Mouse (Mus musculus) monocyte, adult 5-6 weeks (primary cell): Measurements from ENCODE around the gene Olfr586. TPM values are rescaled to one million over a fixed set of nuclear protein-coding genes. Genes with fewer than 3 reads are reported as not detected.

Experiments used
- ATAC-seq: fragments of 153-309, 156-312 bp; replicated peaks from 2 replicates; pipeline ENCODE4 v1.8.0; 2017; ENCODE audit warnings: mild to moderate bottlenecking; ENCODE audit not compliant: low TSS enrichment, insufficient number of reproducible peaks, severe bottlenecking, poor library complexity, low FRiP score
- total RNA-seq: library from RNA; stranded (forward); fragments of 200-1000, 200-491, 200-594 nt; gene quantifications from 3 replicates; pipeline ENCODE4 v1.2.3, GENCODE M21; 2017

Gene Olfr586
- total RNA-seq, result not detected in 3 replicates

- no peak for ATAC-seq
These were observed at the start of gene Olfr586 for GRCm38 (mm10) chr7:103125538-103125937. TSS of gene Olfr586 (minus strand) at chr7:103125638.

- ATAC-seq, result no peak
These were observed 44.3 kb upstream of the Olfr586 start for GRCm38 (mm10) chr7:103169697-103170096.

- ATAC-seq, result no peak
These were observed 30.8 kb upstream of the Olfr586 start, which contains the start of gene Olfr589 for GRCm38 (mm10) chr7:103156256-103156655. TSS of gene Olfr589 (minus strand) at chr7:103156356.

GRCm38 (mm10) chr7:103140579-103140978, 15.1 kb upstream of the Olfr586 start, which contains the start of gene Olfr588-ps1:
TSS of gene Olfr588-ps1 (plus strand) at chr7:103140879.
- ATAC-seq, result no peak

- no peak for ATAC-seq
These were observed 6.0 kb downstream of the Olfr586 start for GRCm38 (mm10) chr7:103119406-103119805.

GRCm38 (mm10) chr7:103097420-103097819, 28.0 kb downstream of the Olfr586 start, which contains the start of gene Olfr585:
TSS of gene Olfr585 (plus strand) at chr7:103097720.
- no peak for ATAC-seq

- no peak for ATAC-seq
These were observed 43.9 kb downstream of the Olfr586 start, which contains the start of gene Olfr584 for GRCm38 (mm10) chr7:103081585-103081984. TSS of gene Olfr584 (plus strand) at chr7:103081885.

Other genes starting within 250 kb of the Olfr586 start
- gene Olfr568, start 248.5 kb downstream of the Olfr586 start, total RNA-seq, result not detected in 3 replicates
- gene Olfr569, start 234.8 kb downstream of the Olfr586 start, total RNA-seq, result not detected in 3 replicates
- not detected in 3 replicates for gene Olfr570, start 231.1 kb downstream of the Olfr586 start, total RNA-seq
- not detected in 3 replicates for gene Olfr571, start 208.1 kb downstream of the Olfr586 start, total RNA-seq
- not detected in 3 replicates for gene Olfr572, start 201.2 kb downstream of the Olfr586 start, total RNA-seq
- gene Olfr573-ps1, start 183.1 kb downstream of the Olfr586 start, total RNA-seq, result not detected in 3 replicates
- not detected in 3 replicates for gene Olfr574, start 177.2 kb downstream of the Olfr586 start, total RNA-seq
- not detected in 3 replicates for gene Olfr575, start 166.9 kb downstream of the Olfr586 start, total RNA-seq
- gene Olfr576, start 163.0 kb downstream of the Olfr586 start, total RNA-seq, result not detected in 3 replicates
- not detected in 3 replicates for gene Olfr577, start 149.7 kb downstream of the Olfr586 start, total RNA-seq
- not detected in 3 replicates for gene Olfr578, start 136.3 kb downstream of the Olfr586 start, total RNA-seq
- gene Olfr582, start 87.6 kb downstream of the Olfr586 start, total RNA-seq, result not detected in 3 replicates
- not detected in 3 replicates for gene Olfr583, start 74.3 kb downstream of the Olfr586 start, total RNA-seq
- gene Olfr584, start 43.8 kb downstream of the Olfr586 start, total RNA-seq, result not detected in 3 replicates
- 1.3 TPM in 1 of 3 replicates, not detected in the others for gene Olfr585, start 27.9 kb downstream of the Olfr586 start, total RNA-seq
- gene Olfr588-ps1, start 15.2 kb upstream of the Olfr586 start, total RNA-seq, result not detected in 3 replicates
- not detected in 3 replicates for gene Olfr589, start 30.7 kb upstream of the Olfr586 start, total RNA-seq
- not detected in 3 replicates for gene Olfr591, start 52.7 kb upstream of the Olfr586 start, total RNA-seq
- 0.10 TPM in 1 of 3 replicates, not detected in the others for gene Olfr592, start 59.2 kb upstream of the Olfr586 start, total RNA-seq
- not detected in 3 replicates for gene Olfr593, start 86.2 kb upstream of the Olfr586 start, total RNA-seq
- not detected in 3 replicates for gene Olfr594, start 91.4 kb upstream of the Olfr586 start, total RNA-seq
- not detected in 3 replicates for gene Usp17ld, start 126.9 kb upstream of the Olfr586 start, total RNA-seq
- gene Olfr596, start 180.0 kb upstream of the Olfr586 start, total RNA-seq, result not detected in 3 replicates
- gene Olfr597, start 190.7 kb upstream of the Olfr586 start, total RNA-seq, result not detected in 3 replicates
- not detected in 3 replicates for gene Olfr598, start 197.9 kb upstream of the Olfr586 start, total RNA-seq
- gene Olfr599, start 210.3 kb upstream of the Olfr586 start, total RNA-seq, result not detected in 3 replicates
- gene Olfr600, start 224.0 kb upstream of the Olfr586 start, total RNA-seq, result not detected in 3 replicates
- not detected in 3 replicates for gene Olfr601, start 237.0 kb upstream of the Olfr586 start, total RNA-seq